In genomic region chr5:8088147-8088546, GRCm38 (mm10) we compare ENCODE assay signal across 19 mouse cellular contexts.
"Had no signal": no experiment of that assay in that cellular context is flagged by ENCODE, and none has a peak within 500 bp of the region (broad histone marks: within the 10 kb centered on the region; RNA-seq: fewer than 3 reads in every experiment).

No protein-coding gene starts in this region.

- H3K4me2 ChIP-seq: limb, embryonic 12.5 days; liver, embryonic 12.5 days; liver, embryonic 15.5 days; lung, embryonic 15.5 days; midbrain, embryonic 13.5 days had no signal

- H3K4me3 ChIP-seq: layer of hippocampus, adult 2 months; left cerebral cortex, adult 2 months; limb, embryonic 12.5 days; liver, embryonic 12.5 days; liver, embryonic 15.5 days; lung, embryonic 15.5 days; midbrain, embryonic 13.5 days had no signal

- ATAC-seq: liver, embryonic 12.5 days; midbrain, embryonic 13.5 days had no signal

- H3K4me1 ChIP-seq: limb, embryonic 12.5 days; liver, embryonic 12.5 days; liver, embryonic 15.5 days; lung, embryonic 15.5 days; midbrain, embryonic 13.5 days had no signal

- H3K27me3 ChIP-seq: limb, embryonic 12.5 days; liver, embryonic 12.5 days; liver, embryonic 15.5 days; lung, embryonic 15.5 days; midbrain, embryonic 13.5 days had no signal

- H3K9me3 ChIP-seq: limb, embryonic 12.5 days; liver, embryonic 12.5 days; liver, embryonic 15.5 days; lung, embryonic 15.5 days; midbrain, embryonic 13.5 days had no signal

- DNase-seq: kidney, adult 2 months; kidney, postnatal 25 days; layer of hippocampus, adult 9-11 months; layer of hippocampus, postnatal 36 days; liver; lung, adult 18-20 months; lung, postnatal 10 days; lung, postnatal 36 days; right cerebral cortex, postnatal 25 days; thymus, adult 18-20 months; thymus, postnatal 36 days had no signal

- H3K27ac ChIP-seq: kidney, postnatal 0 days; layer of hippocampus, adult 2 months; left cerebral cortex, adult 2 months; limb, embryonic 12.5 days; liver, embryonic 12.5 days; liver, embryonic 15.5 days; lung, embryonic 15.5 days; midbrain, embryonic 13.5 days had no signal

- H3K36me3 ChIP-seq: limb, embryonic 12.5 days; liver, embryonic 12.5 days; liver, embryonic 15.5 days; lung, embryonic 15.5 days had no signal

- H3K9ac ChIP-seq: limb, embryonic 12.5 days; liver, embryonic 12.5 days; liver, embryonic 15.5 days; lung, embryonic 15.5 days; midbrain, embryonic 13.5 days had no signal
